Mouse (Mus musculus) C2C12 (cell line): ENCODE data around the gene Mmp11. TPM values are rescaled to one million over a fixed set of nuclear protein-coding genes. Genes with fewer than 3 reads are reported as not detected.
A peak's percentile ranks its signal among the peaks of the same experiment; 100 is the strongest.

Source experiments
- H3K27me3 ChIP-seq: one replicate; pipeline ENCODE4 v1.6.1; 2011; ENCODE audit not compliant: control insufficient read depth, insufficient read depth, insufficient read length
- H3K36me3 ChIP-seq: one replicate; pipeline ENCODE4 v1.6.1; 2011; ENCODE audit not compliant: control insufficient read depth, insufficient read depth
- H3K4me3 ChIP-seq: one replicate; pipeline ENCODE4 v1.5.1; 2011; ENCODE audit warnings: mild to moderate bottlenecking, control low read depth; ENCODE audit not compliant: poor library complexity, insufficient read depth, severe bottlenecking
- H3K79me2 ChIP-seq: one replicate; pipeline ENCODE4 v1.6.1; 2011; ENCODE audit not compliant: control insufficient read depth, insufficient read depth
- H3K79me3 ChIP-seq: one replicate; pipeline ENCODE4 v1.6.1; 2011; ENCODE audit warnings: low read depth, control low read depth
- H3ac ChIP-seq: one replicate; pipeline ENCODE3; 2011; ENCODE audit warnings: low read depth; ENCODE audit not compliant: control insufficient read depth, insufficient read length
- CEBPB ChIP-seq: IDR thresholded peaks from one replicate; pipeline ENCODE4 v1.6.1; 2011; ENCODE audit warnings: low read depth, mild to moderate bottlenecking, control low read depth, moderate library complexity
- CTCF ChIP-seq: IDR thresholded peaks from one replicate; pipeline ENCODE4 v1.5.1; 2011; ENCODE audit not compliant: control insufficient read depth, insufficient read depth, insufficient read length
- FOSL1 ChIP-seq: IDR thresholded peaks from one replicate; pipeline ENCODE4 v1.8.0; 2011; ENCODE audit warnings: mild to moderate bottlenecking, low read length; ENCODE audit not compliant: poor library complexity, insufficient read depth, severe bottlenecking
- MAX ChIP-seq: IDR thresholded peaks from one replicate; pipeline ENCODE4 v1.6.1; 2011; ENCODE audit warnings: mild to moderate bottlenecking, control low read depth
- MYOD1 ChIP-seq: IDR thresholded peaks from one replicate; pipeline ENCODE4 v1.6.1; 2011; ENCODE audit warnings: low read depth; ENCODE audit not compliant: control insufficient read depth, insufficient read length
- MYOG ChIP-seq: IDR thresholded peaks from one replicate; pipeline ENCODE4 v1.6.1; 2011; ENCODE audit not compliant: control insufficient read depth, insufficient read length; ENCODE audit errors: extremely low read depth
- USF1 ChIP-seq: IDR thresholded peaks from one replicate; pipeline ENCODE4 v1.6.1; 2011; ENCODE audit warnings: low read depth, mild to moderate bottlenecking, control low read depth, moderate library complexity
- polyA plus RNA-seq: library from polyadenylated mRNA; unstranded; fragments of >200 nt; fragmentation: generic; extraction: Trizol; gene quantifications from one replicate; pipeline ENCODE4 v1.2.1, GENCODE M21; 2012; ENCODE audit warnings: missing spikeins

Gene Mmp11
- polyA plus RNA-seq, 1 experiment: 53.2 TPM

- Histone ChIP-seq H3K4me3 (peak within 1 kb of the TSS; percentile 97), H3K27me3 (no peaks in the 10 kb centered on the region), H3K79me3 (peaks cover 50% of the 10 kb centered on the region), H3K79me2 (peaks cover 64% of the 10 kb centered on the region), H3ac (peak within 1 kb of the TSS; percentile 84), H3K36me3 (peaks cover 64% of the 10 kb centered on the region)
- TF ChIP-seq FOSL1: no peak
- TF ChIP-seq CEBPB: no peak
- TF ChIP-seq CTCF: no peak
- TF ChIP-seq MYOD1: no peak
- TF ChIP-seq USF1: no peak
- peak; percentile 24 for TF ChIP-seq MAX
- TF ChIP-seq MYOG: no peak
Observed at GRCm38 (mm10) chr10:75921026-75921725, 15.1 kb downstream of the Mmp11 start, which contains the start of gene Smarcb1. Smarcb1 (minus strand) TSS chr10:75921617.

- Histone ChIP-seq H3K36me3 (peaks cover 61% of the 10 kb centered on the region), H3K27me3 (no peaks in the 10 kb centered on the region), H3K79me3 (peaks cover 64% of the 10 kb centered on the region), H3K79me2 (peaks cover 85% of the 10 kb centered on the region), H3ac (no peak overlapping the region), H3K4me3 (no peak overlapping the region)
- no peak for TF ChIP-seq USF1
- TF ChIP-seq CTCF: no peak
- no peak for TF ChIP-seq MAX
- TF ChIP-seq CEBPB: no peak
- no peak for TF ChIP-seq MYOD1
- no peak for TF ChIP-seq FOSL1
- no peak for TF ChIP-seq MYOG
Observed at GRCm38 (mm10) chr10:75919026-75919425, 17.3 kb downstream of the Mmp11 start.

- no peak for TF ChIP-seq MAX
- TF ChIP-seq MYOD1: no peak
- Histone ChIP-seq H3K79me2 (peaks cover 97% of the 10 kb centered on the region), H3K4me3 (no peak overlapping the region), H3ac (no peak overlapping the region), H3K36me3 (peaks cover 61% of the 10 kb centered on the region), H3K27me3 (no peaks in the 10 kb centered on the region), H3K79me3 (peaks cover 66% of the 10 kb centered on the region)
Observed at GRCm38 (mm10) chr10:75916840-75917239, 19.5 kb downstream of the Mmp11 start.

- Histone ChIP-seq H3K36me3 (peaks cover 73% of the 10 kb centered on the region), H3K4me3 (no peak overlapping the region), H3K79me3 (peaks cover 62% of the 10 kb centered on the region), H3K79me2 (peaks cover 92% of the 10 kb centered on the region), H3K27me3 (no peaks in the 10 kb centered on the region), H3ac (no peak overlapping the region)
- TF ChIP-seq MAX (no peak), FOSL1 (no peak), CEBPB (no peak), MYOD1 (no peak), CTCF (no peak), USF1 (no peak), MYOG (no peak)
Observed at GRCm38 (mm10) chr10:75915557-75915956, 20.7 kb downstream of the Mmp11 start.

- Histone ChIP-seq H3K79me2 (peaks cover 68% of the 10 kb centered on the region), H3K79me3 (peaks cover 39% of the 10 kb centered on the region), H3K27me3 (no peaks in the 10 kb centered on the region), H3K4me3 (no peak overlapping the region), H3K36me3 (peaks cover 76% of the 10 kb centered on the region), H3ac (no peak overlapping the region)
- TF ChIP-seq FOSL1 (no peak), USF1 (no peak), MYOG (no peak), CTCF (no peak), MAX (no peak), MYOD1 (no peak), CEBPB (no peak)
Observed at GRCm38 (mm10) chr10:75913013-75913589, 23.2 kb downstream of the Mmp11 start.

- Histone ChIP-seq H3ac (no peak overlapping the region), H3K4me3 (no peak overlapping the region), H3K79me3 (peaks cover 16% of the 10 kb centered on the region), H3K27me3 (no peaks in the 10 kb centered on the region), H3K36me3 (peaks cover 88% of the 10 kb centered on the region), H3K79me2 (peaks cover 44% of the 10 kb centered on the region)
- no peak for TF ChIP-seq CTCF
- TF ChIP-seq USF1: no peak
- no peak for TF ChIP-seq MYOD1
- TF ChIP-seq FOSL1: no peak
- TF ChIP-seq MYOG: no peak
- TF ChIP-seq CEBPB: no peak
Observed at GRCm38 (mm10) chr10:75910698-75911097, 25.6 kb downstream of the Mmp11 start.
